Mouse (Mus musculus) neural tube, embryonic 15.5 days (tissue): Measurements from ENCODE around the gene Defb36. TPM values are rescaled to one million over a fixed set of nuclear protein-coding genes. Genes with fewer than 3 reads are reported as not detected.

Source experiments
- ATAC-seq: fragments of 200-750 bp; cut with Nextera tagmentation; 2 replicates; pipeline ENCODE4 v1.8.0; 2017; ENCODE audit warnings: mild to moderate bottlenecking, moderate TSS enrichment, moderate library complexity; ENCODE audit not compliant: low FRiP score
- H3K27ac ChIP-seq: fragments of 300-500 bp; sonication (generic); replicated peaks from 2 replicates; pipeline ENCODE4 v1.5.1; 2015; ENCODE audit warnings: mild to moderate bottlenecking, inconsistent platforms
- H3K27me3 ChIP-seq: fragments of 300-500 bp; sonication (generic); replicated peaks from 2 replicates; pipeline ENCODE4 v1.6.1; 2015; ENCODE audit warnings: inconsistent platforms
- H3K36me3 ChIP-seq: fragments of 300-500 bp; sonication (generic); 2 replicates; pipeline ENCODE4 v1.6.1; 2015; ENCODE audit warnings: inconsistent platforms
- H3K4me1 ChIP-seq: fragments of 300-500 bp; sonication (generic); 2 replicates; pipeline ENCODE4 v1.6.1; 2015; ENCODE audit warnings: inconsistent platforms
- H3K4me2 ChIP-seq: fragments of 300-500 bp; sonication (generic); 2 replicates; pipeline ENCODE4 v1.6.1; 2015; ENCODE audit warnings: inconsistent platforms, mild to moderate bottlenecking, moderate library complexity
- H3K4me3 ChIP-seq: fragments of 300-500 bp; sonication (generic); replicated peaks from 2 replicates; pipeline ENCODE4 v1.5.1; 2015; ENCODE audit warnings: mild to moderate bottlenecking, inconsistent platforms
- H3K9ac ChIP-seq: fragments of 300-500 bp; sonication (generic); replicated peaks from 2 replicates; pipeline ENCODE4 v1.6.1; 2015; ENCODE audit warnings: mild to moderate bottlenecking, inconsistent platforms
- H3K9me3 ChIP-seq: fragments of 300-500 bp; sonication (generic); replicated peaks from 2 replicates; pipeline ENCODE4 v1.6.1; 2016; ENCODE audit warnings: inconsistent platforms
- WGBS: fragments of 180-500 bp; shearing (Covaris S2); methylation state at CpG from one replicate; pipeline ENCODE4 v1.1.7; 2015; ENCODE audit warnings: mixed read lengths; 5-methylcytosine and 5-hydroxymethylcytosine counted together
- polyA plus RNA-seq: library from polyadenylated mRNA; unstranded; fragments of >200 nt; fragmentation: Nextera tagmentation; extraction: Ambion mirVana; gene quantifications from 2 replicates; pipeline ENCODE4 v1.2.1, GENCODE M21; 2015

The Defb36 gene
- not detected in 2 replicates for polyA plus RNA-seq

DNA sequence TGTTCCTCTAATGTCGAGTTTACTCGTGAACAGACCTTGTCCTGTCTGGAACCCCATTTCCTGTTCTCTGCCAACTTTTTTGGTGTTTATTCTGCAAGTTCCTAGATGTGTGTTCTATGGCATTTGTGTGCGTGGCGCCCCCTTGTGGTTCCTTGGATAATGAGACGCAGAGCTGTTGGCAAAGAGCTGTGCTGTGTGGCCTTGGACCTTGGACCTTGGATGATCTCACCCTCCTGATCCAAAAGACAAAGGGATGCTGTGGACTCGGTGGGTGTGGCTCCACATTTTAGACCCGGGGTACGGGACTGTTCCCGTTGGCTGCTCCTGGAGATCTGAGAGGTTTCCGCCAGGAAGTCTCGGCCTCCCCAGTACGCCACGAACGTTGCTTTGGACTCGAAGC is at the start of gene Defb36:
TSS of gene Defb36 (plus strand) at position 271 of the 400 bp plus-strand sequence.
- Histone ChIP-seq H3K9me3 (no peaks in the 10 kb centered on the region), H3K9ac (no peak within 1 kb of the TSS), H3K27me3 (no peaks in the 10 kb centered on the region)

DNA sequence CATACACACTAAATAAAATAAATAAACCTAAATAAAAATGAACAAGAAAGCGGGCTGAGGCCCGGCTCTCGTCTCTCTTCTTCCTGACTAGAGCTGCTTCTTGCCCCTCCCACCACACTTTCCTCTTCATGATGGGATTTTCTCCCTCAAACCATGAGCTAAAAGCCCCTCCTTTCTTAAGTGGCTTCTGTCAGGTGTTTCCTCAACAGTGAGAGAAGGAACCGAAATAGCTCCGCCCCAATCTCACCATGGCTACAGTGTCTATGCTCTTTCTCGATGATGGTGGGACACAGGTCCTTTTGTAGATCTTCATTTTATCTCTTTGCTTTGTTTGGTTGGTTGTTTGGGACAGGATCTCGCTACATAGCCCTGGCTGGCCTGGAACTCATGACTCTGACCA is 47.5 kb upstream of the Defb36 start:
- H3K4me3 ChIP-seq, result no peak overlapping the region
- H3K27ac ChIP-seq, result no peak overlapping the region
- peaks cover 7% of the 10 kb centered on the region; the same call in 1 of the 2 replicates for H3K4me1 ChIP-seq
- no peak overlapping the region for H3K9ac ChIP-seq
- 91% methylated on average over 7 of the region's 7 CpGs for WGBS
- ATAC-seq, result no peak
- H3K27me3 ChIP-seq, result no peaks in the 10 kb centered on the region
- H3K36me3 ChIP-seq, result no peaks in the 10 kb centered on the region
- no peak overlapping the region for H3K4me2 ChIP-seq
- H3K9me3 ChIP-seq, result no peaks in the 10 kb centered on the region

More for the DNA sequence above, at the start of gene Defb36:
- Histone ChIP-seq H3K27ac (no peak within 1 kb of the TSS), H3K36me3 (no peaks in the 10 kb centered on the region), H3K4me2 (no peak within 1 kb of the TSS), H3K4me1 (no peaks in the 10 kb centered on the region), H3K4me3 (no peak within 1 kb of the TSS)
- WGBS, result 84% methylated on average over 15 of the region's 15 CpGs
- no peak for ATAC-seq

DNA sequence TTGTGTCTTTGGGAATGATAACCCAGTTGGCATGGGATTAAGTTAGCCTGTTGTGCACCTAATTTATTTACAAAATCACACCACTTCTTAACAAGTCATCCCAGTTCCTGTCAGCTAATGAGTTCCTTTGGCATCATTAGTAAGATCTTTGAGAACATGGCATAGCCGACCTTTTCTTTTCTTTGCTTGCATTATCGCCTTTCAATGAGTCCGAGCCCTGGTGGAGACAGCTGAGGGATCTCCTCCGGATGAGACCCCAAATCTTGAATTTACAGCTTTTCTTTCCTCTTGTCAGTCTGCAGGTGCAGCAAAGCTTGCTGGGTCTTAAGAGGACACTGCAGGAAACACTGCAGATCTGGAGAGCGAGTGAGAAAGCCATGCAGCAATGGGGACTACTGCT is 35.1 kb upstream of the Defb36 start, which contains the start of gene Gm17416:
TSS of gene Gm17416 (plus strand) at position 301 of the 400 bp plus-strand sequence.
- no peaks in the 10 kb centered on the region for H3K36me3 ChIP-seq
- no peak within 1 kb of the TSS for H3K9ac ChIP-seq
- H3K4me3 ChIP-seq, result no peak within 1 kb of the TSS
- no peak within 1 kb of the TSS for H3K4me2 ChIP-seq
- H3K27me3 ChIP-seq, result no peaks in the 10 kb centered on the region
- no peaks in the 10 kb centered on the region for H3K9me3 ChIP-seq
- H3K27ac ChIP-seq, result no peak within 1 kb of the TSS
- H3K4me1 ChIP-seq, result no peaks in the 10 kb centered on the region
- 87% methylated on average over 5 of the region's 5 CpGs for WGBS
- ATAC-seq, result no peak

DNA sequence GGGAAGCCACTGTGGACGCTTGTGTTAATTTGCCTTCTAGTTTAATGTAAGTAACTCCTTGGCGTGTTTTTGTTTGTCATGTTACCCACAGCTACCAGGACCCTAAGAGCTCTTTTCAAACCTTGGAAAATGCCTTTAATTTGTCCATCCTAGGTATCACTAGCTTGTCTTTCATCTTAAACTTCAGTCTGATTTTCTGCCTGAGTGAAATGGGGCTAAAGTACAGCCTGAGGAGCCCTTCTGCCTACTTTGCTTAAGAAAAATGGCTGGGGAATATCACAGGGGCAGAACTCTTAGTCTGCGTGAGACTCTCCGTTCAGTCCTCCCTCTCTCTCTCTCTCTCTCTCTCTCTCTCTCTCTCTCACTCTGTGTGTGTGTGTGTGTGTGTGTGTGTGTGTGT is 34.2 kb upstream of the Defb36 start:
- 77% methylated on average over 4 of the region's 4 CpGs for WGBS

DNA sequence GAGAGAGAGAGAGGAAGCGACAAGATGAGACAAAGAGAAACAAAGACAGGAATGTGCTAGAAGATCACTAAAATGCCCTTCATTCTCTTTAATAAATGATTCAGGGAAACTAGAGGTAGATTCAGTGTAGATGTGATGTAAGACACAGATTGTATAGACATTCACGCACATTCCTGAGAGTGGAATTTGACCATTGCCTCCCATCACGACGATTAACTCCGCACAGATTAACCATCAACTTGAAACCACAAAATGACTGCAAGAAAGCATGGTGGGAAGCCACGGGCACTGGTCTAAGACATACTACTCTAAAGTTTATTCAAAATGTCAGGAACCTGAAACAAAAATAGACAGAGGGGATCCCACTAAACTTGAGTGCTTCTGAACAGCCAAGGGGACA is 33.8 kb upstream of the Defb36 start:
- ATAC-seq, result no peak
- no peaks in the 10 kb centered on the region for H3K9me3 ChIP-seq
- H3K4me3 ChIP-seq, result no peak overlapping the region
- no peaks in the 10 kb centered on the region for H3K4me1 ChIP-seq
- no peaks in the 10 kb centered on the region for H3K36me3 ChIP-seq
- 76% methylated on average over 6 of the region's 6 CpGs for WGBS
- no peak overlapping the region for H3K27ac ChIP-seq
- no peak overlapping the region for H3K4me2 ChIP-seq
- H3K9ac ChIP-seq, result no peak overlapping the region
- no peaks in the 10 kb centered on the region for H3K27me3 ChIP-seq

More for the DNA sequence above, 34.2 kb upstream of the Defb36 start:
- Histone ChIP-seq H3K27me3 (no peaks in the 10 kb centered on the region), H3K9me3 (no peaks in the 10 kb centered on the region), H3K4me1 (no peaks in the 10 kb centered on the region), H3K27ac (no peak overlapping the region), H3K36me3 (no peaks in the 10 kb centered on the region), H3K4me2 (no peak overlapping the region), H3K9ac (no peak overlapping the region), H3K4me3 (no peak overlapping the region)
- no peak for ATAC-seq

DNA sequence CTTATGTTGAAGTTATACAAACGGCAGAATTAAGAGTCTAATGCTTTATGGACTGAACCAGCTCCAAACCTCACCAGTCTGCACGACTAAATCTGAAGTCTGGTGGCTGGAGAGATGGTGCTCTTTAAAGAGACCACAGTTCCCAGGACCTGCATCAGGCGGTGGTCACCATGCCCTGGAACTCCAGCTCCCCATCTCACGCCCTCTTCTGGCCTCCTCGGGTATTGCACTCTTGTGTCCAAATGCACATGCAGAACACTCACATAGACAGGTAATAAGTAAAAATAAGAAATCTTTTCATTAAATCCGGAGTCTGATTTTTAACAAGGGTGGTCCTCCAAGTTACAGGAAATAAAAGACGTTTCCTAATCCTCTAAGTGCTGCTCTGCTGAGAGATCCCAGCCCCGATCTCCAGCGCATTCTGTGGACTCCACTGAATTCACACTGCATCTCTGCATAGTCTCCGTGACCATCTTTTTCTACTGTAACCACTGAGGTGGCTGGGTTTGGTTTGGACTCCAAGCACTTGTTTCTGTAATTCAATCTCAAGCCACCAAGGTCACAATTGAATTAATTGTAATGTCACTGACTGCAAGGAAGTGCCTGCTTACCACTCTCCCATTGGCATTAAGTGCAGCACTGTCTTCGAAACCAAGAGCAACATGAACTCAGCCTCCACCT is 31.9 kb upstream of the Defb36 start, which contains the start of gene Defb21:
TSS of gene Defb21 (plus strand) at position 631 of the 681 bp plus-strand sequence.
- ATAC-seq, result no peak
- WGBS, result 67% methylated on average over 11 of the region's 11 CpGs

DNA sequence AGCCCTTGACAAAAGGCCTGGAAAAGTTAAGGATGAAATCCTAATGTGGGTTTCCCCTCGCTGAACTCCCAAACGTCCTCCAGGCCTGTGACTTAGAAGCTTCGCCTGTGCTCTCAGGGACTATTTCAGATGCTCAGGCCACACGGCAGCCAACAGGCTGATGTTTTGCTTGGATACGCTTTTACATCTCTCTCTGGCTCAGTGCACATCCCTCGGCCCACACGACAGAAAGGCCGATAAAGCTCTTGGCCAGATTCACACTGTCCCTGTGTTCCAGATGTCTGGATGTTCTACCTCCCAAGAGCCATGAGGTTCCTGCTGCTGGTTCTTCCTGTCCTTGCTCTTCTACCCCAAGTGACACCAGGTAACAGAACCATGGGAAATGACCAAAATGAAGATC is 30.6 kb upstream of the Defb36 start:
- Histone ChIP-seq H3K27ac (no peak overlapping the region), H3K9me3 (no peaks in the 10 kb centered on the region), H3K4me1 (no peaks in the 10 kb centered on the region), H3K9ac (no peak overlapping the region), H3K4me2 (no peak overlapping the region), H3K36me3 (no peaks in the 10 kb centered on the region), H3K27me3 (no peaks in the 10 kb centered on the region), H3K4me3 (no peak overlapping the region)
- no peak for ATAC-seq
- WGBS, result 93% methylated on average over 8 of the region's 8 CpGs

More for the DNA sequence above, 31.9 kb upstream of the Defb36 start, which contains the start of gene Defb21:
- Histone ChIP-seq H3K27me3 (no peaks in the 10 kb centered on the region), H3K4me2 (no peak within 1 kb of the TSS), H3K27ac (no peak within 1 kb of the TSS), H3K9ac (no peak within 1 kb of the TSS), H3K4me3 (no peak within 1 kb of the TSS), H3K36me3 (no peaks in the 10 kb centered on the region), H3K9me3 (no peaks in the 10 kb centered on the region), H3K4me1 (no peaks in the 10 kb centered on the region)

DNA sequence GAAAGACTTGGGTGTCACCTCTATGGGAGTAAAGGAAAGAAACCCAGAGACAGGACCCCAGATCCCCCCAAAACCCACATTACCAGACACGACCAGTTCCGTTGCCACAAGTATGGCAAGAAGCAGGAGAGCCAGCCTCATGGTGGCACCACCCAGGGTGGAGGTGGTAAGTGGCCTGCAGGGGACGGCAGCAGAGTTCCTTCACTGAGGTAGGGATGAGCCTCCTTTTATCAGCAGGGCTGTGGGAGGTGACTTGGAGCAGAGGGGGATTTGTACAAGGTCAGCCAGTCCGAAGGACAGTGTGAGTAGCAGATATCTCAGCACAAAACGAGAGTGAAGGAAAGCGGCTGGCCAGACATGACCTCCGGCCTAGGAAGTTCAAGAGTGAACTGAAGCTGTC is 24.0 kb upstream of the Defb36 start, which contains the start of gene Defb19:
TSS of gene Defb19 (minus strand) at position 206 of the 400 bp plus-strand sequence.
- no peaks in the 10 kb centered on the region for H3K36me3 ChIP-seq
- H3K4me2 ChIP-seq, result no peak within 1 kb of the TSS
- no peaks in the 10 kb centered on the region for H3K27me3 ChIP-seq
- no peak within 1 kb of the TSS for H3K4me3 ChIP-seq
- no peak within 1 kb of the TSS for H3K27ac ChIP-seq
- 84% methylated on average over 7 of the region's 7 CpGs for WGBS
- H3K9ac ChIP-seq, result no peak within 1 kb of the TSS
- no peaks in the 10 kb centered on the region for H3K9me3 ChIP-seq
- no peak for ATAC-seq
- H3K4me1 ChIP-seq, result no peaks in the 10 kb centered on the region

DNA sequence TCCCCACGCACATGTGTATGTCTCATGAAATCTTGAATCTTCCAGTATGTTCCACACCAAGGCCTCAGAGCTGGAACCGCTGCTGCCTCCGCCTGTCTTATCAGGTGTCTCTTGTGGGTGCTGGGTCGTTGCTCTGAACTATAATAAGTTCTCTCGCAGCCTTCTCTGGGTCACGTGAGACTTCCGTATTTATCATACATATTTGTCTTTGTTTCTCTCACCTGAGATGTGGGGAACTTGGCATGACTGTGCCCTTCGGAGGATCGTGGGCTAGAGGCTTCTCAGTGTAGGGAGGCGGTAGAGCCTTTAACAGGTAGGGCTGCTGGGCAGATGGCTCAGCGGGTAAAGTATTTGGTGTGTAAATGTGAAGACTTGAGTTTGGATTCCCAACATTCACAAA is 23.5 kb upstream of the Defb36 start:
- Histone ChIP-seq H3K9ac (no peak overlapping the region), H3K27me3 (no peaks in the 10 kb centered on the region), H3K4me2 (no peak overlapping the region), H3K4me1 (no peaks in the 10 kb centered on the region), H3K9me3 (no peaks in the 10 kb centered on the region), H3K36me3 (no peaks in the 10 kb centered on the region), H3K27ac (no peak overlapping the region), H3K4me3 (no peak overlapping the region)
- WGBS, result 91% methylated on average over 11 of the region's 11 CpGs
- no peak for ATAC-seq

DNA sequence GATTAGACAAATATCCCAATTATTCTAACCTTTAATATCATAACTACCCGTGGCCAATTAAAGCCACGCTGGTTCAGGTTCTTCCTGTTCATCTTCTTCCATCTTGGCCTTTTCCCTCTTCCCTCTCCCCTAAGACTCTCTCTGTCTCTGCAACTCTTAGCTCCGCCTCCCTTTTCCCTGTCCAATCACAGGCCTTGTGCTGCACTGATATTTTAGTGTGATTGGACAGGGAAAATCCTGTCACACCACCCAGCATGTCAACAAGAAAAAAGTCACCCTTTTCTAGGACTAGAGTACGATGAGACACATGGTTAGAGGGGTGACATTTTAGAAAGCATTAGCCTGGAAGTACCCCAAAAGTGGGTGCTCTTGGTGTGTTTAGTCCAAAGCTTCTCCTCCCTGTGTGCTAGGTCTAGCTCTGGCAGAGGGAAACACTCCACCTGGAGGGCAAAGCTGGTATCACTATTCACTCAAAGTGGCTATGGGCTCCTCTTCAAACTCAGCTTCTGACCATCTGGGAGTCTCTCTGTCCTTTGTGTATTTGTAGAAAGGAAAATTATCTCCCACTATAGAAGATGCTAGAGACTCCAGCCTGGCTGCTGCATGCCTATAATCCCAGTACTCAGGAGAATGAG is 17.1 kb upstream of the Defb36 start:
- Histone ChIP-seq H3K36me3 (no peaks in the 10 kb centered on the region), H3K27ac (no peak overlapping the region), H3K9me3 (no peaks in the 10 kb centered on the region), H3K4me2 (no peak overlapping the region), H3K9ac (no peak overlapping the region), H3K4me1 (no peaks in the 10 kb centered on the region), H3K4me3 (no peak overlapping the region), H3K27me3 (no peaks in the 10 kb centered on the region)
- 81% methylated on average over 4 of the region's 4 CpGs for WGBS
- ATAC-seq, result no peak

DNA sequence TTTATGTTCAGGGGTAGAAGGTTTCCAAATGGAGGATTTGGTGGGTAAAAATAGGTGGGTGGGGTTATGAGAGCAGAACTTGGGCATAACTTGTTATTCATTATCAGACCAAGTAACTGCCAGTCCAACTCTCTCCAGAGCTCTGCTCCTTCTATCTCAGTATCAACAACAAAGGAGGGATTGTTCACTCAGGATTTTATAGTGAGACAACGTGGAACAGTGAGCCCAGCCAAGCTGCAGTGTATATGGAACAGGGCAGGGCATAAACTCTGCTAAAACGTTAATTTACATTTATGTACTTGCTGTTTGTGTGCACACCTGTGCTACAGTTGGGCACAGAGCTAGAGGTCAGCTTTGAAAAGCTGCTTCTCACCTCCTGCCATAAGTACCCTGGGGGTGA is 15.7 kb upstream of the Defb36 start:
- H3K27me3 ChIP-seq, result no peaks in the 10 kb centered on the region
- no peak overlapping the region for H3K4me2 ChIP-seq
- WGBS, result 53% methylated on average over 2 of the region's 2 CpGs
- no peaks in the 10 kb centered on the region for H3K4me1 ChIP-seq
- H3K4me3 ChIP-seq, result no peak overlapping the region
- H3K9ac ChIP-seq, result no peak overlapping the region
- H3K36me3 ChIP-seq, result no peaks in the 10 kb centered on the region
- no peak overlapping the region for H3K27ac ChIP-seq
- ATAC-seq, result no peak
- no peaks in the 10 kb centered on the region for H3K9me3 ChIP-seq

DNA sequence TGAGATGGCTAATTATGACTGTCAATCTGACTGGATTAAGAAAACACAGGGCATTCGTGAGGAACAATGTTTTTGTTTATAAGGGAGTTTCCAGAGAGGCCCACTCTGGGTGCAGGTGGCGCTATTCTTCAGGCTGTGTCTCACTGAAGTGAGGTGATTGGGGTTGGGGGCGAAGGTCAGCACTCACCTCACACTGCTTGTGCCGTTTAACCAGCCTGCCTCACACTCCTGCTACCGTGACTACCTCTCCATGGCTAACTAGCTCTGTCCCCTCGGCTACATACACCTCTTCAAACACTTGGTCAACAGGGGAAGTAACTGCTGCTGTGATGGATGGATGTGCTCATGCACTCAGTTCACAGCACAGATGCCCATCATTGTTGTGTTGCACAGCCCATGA is 15.1 kb upstream of the Defb36 start:
- H3K27me3 ChIP-seq, result no peaks in the 10 kb centered on the region
- H3K9me3 ChIP-seq, result no peaks in the 10 kb centered on the region
- 56% methylated on average over 6 of the region's 6 CpGs for WGBS
- no peak overlapping the region for H3K4me3 ChIP-seq
- H3K27ac ChIP-seq, result no peak overlapping the region
- no peak for ATAC-seq
- H3K36me3 ChIP-seq, result no peaks in the 10 kb centered on the region
- H3K9ac ChIP-seq, result no peak overlapping the region
- H3K4me1 ChIP-seq, result no peaks in the 10 kb centered on the region
- no peak overlapping the region for H3K4me2 ChIP-seq
